Mouse (Mus musculus) E14TG2a.4 (cell line): ENCODE measurements around the gene Nhlrc2.

Experiments
- H3K27me3 ChIP-seq: 2 replicates; pipeline ENCODE4 v1.6.1; 2014; ENCODE audit warnings: low read length, control low read depth; ENCODE audit not compliant: insufficient read depth
- H3K36me3 ChIP-seq: 2 replicates; pipeline ENCODE4 v1.6.1; 2014; ENCODE audit warnings: low read length, control low read depth; ENCODE audit not compliant: insufficient read depth
- H3K4me1 ChIP-seq: replicated peaks from 2 replicates; pipeline ENCODE4 v1.6.1; 2014; ENCODE audit warnings: low read depth, low read length, control low read depth
- H3K4me3 ChIP-seq: replicated peaks from 2 replicates; pipeline ENCODE4 v1.5.1; 2014; ENCODE audit warnings: mild to moderate bottlenecking, low read length
- H3K9me3 ChIP-seq: 2 replicates; pipeline ENCODE4 v1.6.1; 2014; ENCODE audit warnings: low read length, control low read depth
- CTCF ChIP-seq: conservative IDR thresholded peaks from 2 replicates; pipeline ENCODE4 v1.5.1; 2014; ENCODE audit warnings: low read length
- NANOG ChIP-seq: IDR thresholded peaks from 2 replicates; pipeline ENCODE4 v1.6.1; 2014; ENCODE audit warnings: borderline replicate concordance, low read length, mixed read lengths
- POU5F1 ChIP-seq: IDR thresholded peaks from 2 replicates; pipeline ENCODE4 v1.6.1; 2014; ENCODE audit warnings: low read length, borderline replicate concordance

Gene Nhlrc2

GRCm38 (mm10) chr19:56627881-56628472 lies 79.9 kb downstream of the Nhlrc2 start:
- Histone ChIP-seq H3K36me3 (no peaks in the 10 kb centered on the region), H3K4me3 (no peak overlapping the region), H3K4me1 (peaks cover 6% of the 10 kb centered on the region; the same call in 1 of the 2 replicates), H3K27me3 (peaks cover 7% of the 10 kb centered on the region; the same call in 1 of the 2 replicates), H3K9me3 (no peaks in the 10 kb centered on the region)
- no peak for TF ChIP-seq NANOG
- TF ChIP-seq POU5F1, result no peak

DNA sequence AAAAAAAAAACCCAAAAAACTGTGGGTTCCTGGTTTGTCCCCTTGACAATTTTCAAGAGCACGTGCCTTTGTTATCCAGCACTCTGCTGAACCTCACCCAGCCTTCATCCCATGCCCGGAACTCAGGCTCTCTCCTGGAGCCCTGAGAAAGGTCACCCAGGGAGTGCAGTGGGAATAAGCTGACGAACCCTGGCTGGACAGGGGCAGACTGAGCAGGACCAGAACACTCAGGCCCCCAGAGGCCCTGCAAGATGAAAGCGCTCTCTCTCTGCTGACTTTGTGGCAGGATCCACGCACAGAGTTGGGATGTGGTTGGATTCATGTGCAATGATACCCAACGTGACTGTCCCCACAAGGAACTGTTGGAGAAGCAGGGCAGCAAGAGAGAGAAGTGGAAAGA lies 81.6 kb downstream of the Nhlrc2 start:
- Histone ChIP-seq H3K36me3 (no peaks in the 10 kb centered on the region), H3K4me1 (peaks cover 6% of the 10 kb centered on the region; the same call in 1 of the 2 replicates), H3K4me3 (no peak overlapping the region)

GRCm38 (mm10) chr19:56631017-56631416 lies 83.0 kb downstream of the Nhlrc2 start:
- TF ChIP-seq NANOG, result no peak
- TF ChIP-seq CTCF, result no peak
- TF ChIP-seq POU5F1, result no peak
- Histone ChIP-seq H3K9me3 (no peaks in the 10 kb centered on the region), H3K4me3 (no peak overlapping the region), H3K4me1 (peaks cover 6% of the 10 kb centered on the region; the same call in 1 of the 2 replicates), H3K27me3 (peaks cover 7% of the 10 kb centered on the region; the same call in 1 of the 2 replicates), H3K36me3 (no peaks in the 10 kb centered on the region)

More for the DNA sequence above, 81.6 kb downstream of the Nhlrc2 start:
- no peak for TF ChIP-seq NANOG
- Histone ChIP-seq H3K27me3 (peaks cover 7% of the 10 kb centered on the region; the same call in 1 of the 2 replicates), H3K9me3 (no peaks in the 10 kb centered on the region)

DNA sequence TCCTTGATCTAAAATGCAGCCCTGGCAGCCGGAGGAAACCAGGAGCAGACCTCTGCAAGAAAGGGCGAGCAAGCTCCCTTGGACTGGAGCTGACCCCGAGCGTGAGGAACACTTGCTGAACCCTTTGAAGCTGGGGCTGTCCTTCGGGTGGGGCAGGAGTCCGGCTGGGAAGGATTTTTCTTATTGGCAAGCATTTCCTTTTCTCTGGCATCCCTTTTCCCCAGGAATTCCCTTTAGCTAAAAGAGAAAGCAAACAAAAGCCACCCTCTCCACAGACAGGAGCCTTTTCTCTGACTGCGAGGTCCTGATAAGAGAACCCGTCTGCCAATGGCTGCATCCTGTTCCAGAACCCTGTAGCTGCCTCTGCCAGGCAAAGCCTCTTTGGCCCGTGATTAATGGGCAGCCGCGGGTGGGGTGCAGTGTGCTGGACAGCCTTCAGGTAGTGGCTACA lies 83.4 kb downstream of the Nhlrc2 start:
- no peak for TF ChIP-seq NANOG
- TF ChIP-seq POU5F1, result no peak
- TF ChIP-seq CTCF, result no peak
- no peaks in the 10 kb centered on the region for H3K9me3 ChIP-seq
- H3K4me1 ChIP-seq, result peaks cover 8% of the 10 kb centered on the region
- H3K36me3 ChIP-seq, result no peaks in the 10 kb centered on the region
- H3K27me3 ChIP-seq, result peaks cover 8% of the 10 kb centered on the region; the same call in 1 of the 2 replicates
- no peak overlapping the region for H3K4me3 ChIP-seq

DNA sequence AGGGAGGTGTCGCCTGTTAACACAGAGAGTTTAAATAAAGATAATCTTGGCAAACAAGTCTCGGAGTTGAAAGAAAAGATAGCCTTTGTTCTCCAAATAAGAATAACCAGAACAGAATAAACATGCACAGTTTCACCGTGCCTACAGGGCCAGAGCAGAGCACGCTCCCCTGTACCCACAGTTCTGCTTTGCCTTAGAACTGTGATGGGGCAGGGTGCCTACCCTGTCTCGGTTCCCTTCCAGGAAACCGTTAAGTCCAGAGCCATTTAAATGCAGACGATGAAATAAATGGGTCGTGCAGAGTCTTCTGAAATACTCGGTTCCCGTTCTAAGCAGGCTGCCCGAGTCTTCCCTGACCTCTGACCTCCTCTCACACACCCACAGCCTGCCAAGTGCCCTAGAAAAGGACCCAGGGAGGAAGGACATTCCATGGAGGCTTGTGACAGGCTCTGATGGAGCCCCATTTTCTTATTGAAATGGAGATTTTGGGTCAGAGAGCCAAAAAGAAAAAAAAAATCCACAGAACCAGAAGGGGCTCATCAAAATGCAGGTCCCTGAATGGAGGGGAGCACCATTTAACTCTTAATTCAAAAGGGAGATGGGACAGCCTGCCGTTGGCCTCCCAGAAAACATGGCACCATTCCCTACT lies 89.1 kb downstream of the Nhlrc2 start:
- no peak overlapping the region for H3K4me3 ChIP-seq
- no peak for TF ChIP-seq POU5F1
- no peak for TF ChIP-seq NANOG
- TF ChIP-seq CTCF, result no peak
- H3K4me1 ChIP-seq, result peaks cover 25% of the 10 kb centered on the region
- H3K36me3 ChIP-seq, result no peaks in the 10 kb centered on the region
- H3K9me3 ChIP-seq, result peaks cover 14% of the 10 kb centered on the region
- peaks cover 2% of the 10 kb centered on the region; the same call in 1 of the 2 replicates for H3K27me3 ChIP-seq

DNA sequence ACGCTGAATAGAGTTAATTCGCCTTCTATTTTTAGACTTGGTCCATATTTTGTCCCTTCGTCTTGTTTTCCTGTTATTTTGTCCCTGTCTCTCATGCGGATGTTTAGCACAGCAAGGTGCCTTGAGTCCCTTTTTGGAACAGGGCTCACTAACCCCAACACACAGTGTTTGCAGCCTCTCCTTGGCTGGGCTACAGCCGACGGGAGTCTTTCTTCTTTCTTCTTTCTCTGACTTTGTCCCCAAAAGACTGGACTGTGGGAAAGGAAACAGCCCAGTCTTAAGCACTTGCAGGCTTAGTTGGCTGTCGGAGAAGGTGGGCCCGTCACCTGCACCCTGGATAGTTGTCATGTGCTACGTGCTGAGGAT lies 89.6 kb downstream of the Nhlrc2 start:
- H3K9me3 ChIP-seq, result peaks cover 15% of the 10 kb centered on the region
- peaks cover 2% of the 10 kb centered on the region; the same call in 1 of the 2 replicates for H3K27me3 ChIP-seq
- H3K36me3 ChIP-seq, result no peaks in the 10 kb centered on the region
- H3K4me1 ChIP-seq, result peaks cover 25% of the 10 kb centered on the region
- no peak overlapping the region for H3K4me3 ChIP-seq
- TF ChIP-seq NANOG (no peak), CTCF (no peak), POU5F1 (no peak)

DNA sequence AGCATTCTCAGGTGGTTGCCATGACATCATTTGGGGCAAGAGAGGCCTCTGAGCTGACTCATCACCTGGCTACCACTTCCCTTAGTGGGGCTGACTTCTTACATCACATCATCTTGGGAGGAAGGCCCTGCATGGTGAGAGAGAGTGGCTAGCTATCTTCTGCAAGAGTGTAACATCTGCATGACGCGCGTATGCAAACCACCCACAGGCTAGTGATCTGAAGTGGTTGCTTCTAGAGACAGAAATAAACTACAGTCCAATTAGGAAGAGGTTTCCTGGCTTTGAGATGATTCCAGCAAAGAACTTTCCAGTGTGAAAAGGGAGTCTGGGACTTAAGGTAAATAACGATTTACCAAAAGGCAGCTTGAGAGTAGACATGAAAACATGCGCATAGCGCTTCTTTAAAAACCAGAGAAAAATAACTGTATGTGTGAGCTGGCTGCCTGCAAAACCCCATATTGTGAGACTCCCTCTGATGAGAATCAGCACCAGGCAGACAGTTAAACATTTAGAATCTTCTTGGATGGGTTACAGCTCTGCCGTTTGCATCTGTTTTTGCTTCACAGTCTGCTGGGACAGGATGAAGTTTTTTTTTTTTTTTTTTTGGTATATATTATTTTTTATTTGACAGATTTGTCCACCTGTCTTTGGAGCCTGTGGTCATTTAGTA lies 99.5 kb downstream of the Nhlrc2 start:
- peaks cover 12% of the 10 kb centered on the region; the same call in 1 of the 2 replicates for H3K9me3 ChIP-seq
- H3K4me1 ChIP-seq, result peaks cover 16% of the 10 kb centered on the region
- H3K27me3 ChIP-seq, result no peaks in the 10 kb centered on the region
- H3K36me3 ChIP-seq, result no peaks in the 10 kb centered on the region
- no peak overlapping the region for H3K4me3 ChIP-seq
- TF ChIP-seq NANOG (no peak), POU5F1 (no peak), CTCF (no peak)

DNA sequence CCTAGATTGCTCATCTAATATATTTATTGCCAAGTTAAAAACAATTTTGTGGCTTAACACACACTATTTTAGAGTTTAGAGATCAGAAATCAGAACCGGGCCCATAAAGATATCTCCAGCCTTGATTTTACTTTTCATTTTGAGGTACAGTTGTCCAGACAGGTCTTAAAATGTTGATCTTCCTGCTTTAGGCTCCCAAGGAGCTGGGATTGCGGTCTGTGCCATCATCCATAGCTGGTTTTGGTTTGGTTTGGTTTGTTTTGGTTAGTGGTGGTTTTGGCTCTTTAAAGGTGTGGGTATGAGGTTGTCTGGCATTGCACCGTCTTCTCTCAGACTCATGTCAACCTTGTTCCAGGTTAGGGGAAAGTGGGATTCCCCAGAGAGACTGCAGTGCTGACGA lies 103.2 kb downstream of the Nhlrc2 start:
- Histone ChIP-seq H3K9me3 (peaks cover 16% of the 10 kb centered on the region), H3K4me3 (no peak overlapping the region), H3K27me3 (no peaks in the 10 kb centered on the region), H3K4me1 (peaks cover 37% of the 10 kb centered on the region), H3K36me3 (no peaks in the 10 kb centered on the region)
- TF ChIP-seq POU5F1 (no peak), NANOG (no peak), CTCF (no peak)
